Mouse (Mus musculus): Measurements from ENCODE around the gene Iqcf3. TPM values are rescaled to one million over a fixed set of nuclear protein-coding genes. Genes with fewer than 3 reads are reported as not detected.

Gene Iqcf3
- polyA plus RNA-seq, 1 experiment from 2014 or later, result not detected

DNA sequence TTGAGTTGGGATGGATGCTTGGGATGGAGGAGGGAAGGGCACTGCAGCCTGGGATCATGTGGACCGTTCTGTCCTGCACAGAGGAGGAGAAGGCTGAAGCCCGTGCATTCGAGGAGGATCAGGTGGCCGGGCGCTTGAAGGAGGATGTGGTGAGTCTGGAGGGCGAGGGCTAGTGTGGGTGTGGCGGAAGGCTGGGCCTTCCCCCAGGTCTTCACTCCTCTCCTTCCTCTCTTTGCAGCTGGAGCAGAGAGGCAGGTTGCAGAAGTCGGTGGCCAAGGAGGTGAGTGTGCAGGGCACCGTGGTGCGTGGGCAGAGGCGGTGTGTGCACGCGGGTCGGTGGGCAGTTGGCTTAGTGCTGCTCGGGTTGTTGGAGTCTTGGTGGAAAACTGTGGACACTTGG, 80.4 kb downstream of the Iqcf3 start:
- no peak for TF ChIP-seq CTCF (IDR thresholded peaks at IDR 0.05; ENCODE audit: low read depth)
- ATAC-seq, result no peak
- H3K27me3 ChIP-seq (replicated peaks; ENCODE audit: control insufficient read depth, insufficient read depth, low read length), result no peaks in the 10 kb centered on the region
- no peak overlapping the region for H3K9ac ChIP-seq (ENCODE audit: low read depth, low read length)
- no peak overlapping the region for H3K27ac ChIP-seq (ENCODE audit: low read depth, low read length)
- no peaks in the 10 kb centered on the region for H3K9me3 ChIP-seq (ENCODE audit: control insufficient read depth)
- H3K36me3 ChIP-seq (ENCODE audit: control insufficient read depth, insufficient read depth), result peaks cover 65% of the 10 kb centered on the region
- peaks cover 5% of the 10 kb centered on the region; the same call in 1 of the 2 replicates for H3K4me1 ChIP-seq (replicated peaks; ENCODE audit: control insufficient read depth, insufficient read depth, low read length)
- no peak overlapping the region for H3K4me2 ChIP-seq (replicated peaks; ENCODE audit: low read depth)
- H3K4me3 ChIP-seq (ENCODE audit: low read depth, low read length), result no peak overlapping the region
- 91% methylated on average over 15 of the region's 15 CpGs for WGBS

DNA sequence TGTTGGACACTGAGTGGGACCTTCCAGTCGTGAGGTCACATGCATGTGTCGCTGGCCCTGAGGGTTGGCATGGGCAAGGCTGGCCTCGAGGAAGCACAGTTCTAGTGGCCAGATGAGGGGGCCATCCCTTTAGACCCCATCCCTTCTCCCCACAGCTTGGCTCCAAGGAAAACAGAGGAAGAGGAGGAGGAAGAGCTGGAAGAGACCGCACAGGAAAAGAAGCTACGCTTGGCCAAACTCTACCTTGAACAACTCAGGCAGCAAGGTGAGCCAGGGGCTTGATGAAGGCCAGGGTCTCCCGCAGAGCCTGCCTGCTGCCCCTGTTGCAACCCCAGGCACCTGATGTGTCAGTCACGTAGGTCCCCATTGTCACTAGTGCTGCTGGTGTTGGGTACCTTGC, 80.9 kb downstream of the Iqcf3 start:
- 96% methylated on average over 7 of the region's 7 CpGs for WGBS
- Histone ChIP-seq H3K36me3 (ENCODE audit: control insufficient read depth, insufficient read depth) (peaks cover 59% of the 10 kb centered on the region), H3K4me1 (replicated peaks; ENCODE audit: control insufficient read depth, insufficient read depth, low read length) (peaks cover 8% of the 10 kb centered on the region; the same call in 1 of the 2 replicates), H3K4me2 (replicated peaks; ENCODE audit: low read depth) (no peak overlapping the region), H3K4me3 (ENCODE audit: low read depth, low read length) (no peak overlapping the region), H3K27me3 (replicated peaks; ENCODE audit: control insufficient read depth, insufficient read depth, low read length) (no peaks in the 10 kb centered on the region), H3K27ac (ENCODE audit: low read depth, low read length) (no peak overlapping the region), H3K9me3 (ENCODE audit: control insufficient read depth) (no peaks in the 10 kb centered on the region), H3K9ac (ENCODE audit: low read depth, low read length) (no peak overlapping the region)
- no peak for TF ChIP-seq CTCF (IDR thresholded peaks at IDR 0.05; ENCODE audit: low read depth)
- ATAC-seq, result no peak

DNA sequence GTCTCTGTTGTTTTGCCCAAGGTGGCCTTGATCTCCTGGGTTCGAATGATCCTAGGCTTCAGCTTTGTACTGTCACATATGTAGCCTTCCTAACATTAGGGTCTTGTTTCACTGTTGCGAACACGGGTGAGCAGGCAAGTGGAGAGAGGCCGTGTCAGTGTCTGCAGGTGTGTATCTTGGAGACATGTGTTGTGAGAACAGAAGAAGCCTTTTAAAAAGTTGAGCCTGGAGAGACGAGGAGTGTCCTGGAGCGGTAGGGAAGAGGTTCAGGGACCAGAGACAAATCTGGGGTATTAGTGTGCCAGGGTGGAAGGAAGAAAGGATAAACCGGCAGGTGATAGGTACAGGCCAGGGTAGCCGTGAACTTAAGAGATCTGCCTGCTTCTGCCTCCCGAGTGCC, 83.3 kb downstream of the Iqcf3 start:
- H3K27me3 ChIP-seq (replicated peaks; ENCODE audit: control insufficient read depth, insufficient read depth, low read length), result no peaks in the 10 kb centered on the region
- ATAC-seq, result no peak
- H3K9ac ChIP-seq (ENCODE audit: low read depth, low read length), result 0 out of 2 replicates have a peak overlapping the region, but pooled peaks have one; percentile 55
- peaks cover 35% of the 10 kb centered on the region for H3K36me3 ChIP-seq (ENCODE audit: control insufficient read depth, insufficient read depth)
- no peaks in the 10 kb centered on the region for H3K9me3 ChIP-seq (ENCODE audit: control insufficient read depth)
- H3K4me2 ChIP-seq (replicated peaks; ENCODE audit: low read depth), result peak overlapping the region; percentile 85
- 70% methylated on average over 9 of the region's 9 CpGs for WGBS
- H3K4me1 ChIP-seq (replicated peaks; ENCODE audit: control insufficient read depth, insufficient read depth, low read length), result peaks cover 8% of the 10 kb centered on the region
- peak overlapping the region; percentile 58 for H3K4me3 ChIP-seq (ENCODE audit: low read depth, low read length)
- no peak for TF ChIP-seq CTCF (IDR thresholded peaks at IDR 0.05; ENCODE audit: low read depth)
- no peak overlapping the region for H3K27ac ChIP-seq (ENCODE audit: low read depth, low read length)

DNA sequence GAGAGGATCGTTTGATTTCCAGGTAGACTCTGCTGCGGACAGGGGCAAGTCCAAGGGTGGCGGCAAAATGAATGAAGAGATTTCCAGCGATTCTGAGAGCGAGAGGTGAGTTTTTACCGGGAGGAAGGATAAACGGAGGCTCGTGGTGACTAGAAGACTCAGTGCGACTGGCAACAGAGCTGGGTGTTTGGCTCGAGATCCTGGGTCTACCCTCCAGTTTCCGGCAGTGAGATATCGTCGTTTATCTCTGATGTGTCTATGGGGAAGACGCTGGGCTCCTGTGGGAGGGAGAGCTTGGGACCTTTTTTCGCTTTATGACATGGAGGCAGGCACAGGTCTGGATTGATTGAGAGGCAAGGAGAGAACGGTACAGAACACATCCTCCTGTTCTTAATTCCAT, 83.8 kb downstream of the Iqcf3 start:
- under 1% methylated on average over 16 of the region's 16 CpGs for WGBS
- peaks cover 8% of the 10 kb centered on the region for H3K4me1 ChIP-seq (replicated peaks; ENCODE audit: control insufficient read depth, insufficient read depth, low read length)
- no peaks in the 10 kb centered on the region for H3K27me3 ChIP-seq (replicated peaks; ENCODE audit: control insufficient read depth, insufficient read depth, low read length)
- no peak for ATAC-seq
- H3K4me3 ChIP-seq (ENCODE audit: low read depth, low read length), result peak overlapping the region; percentile 58
- peak overlapping the region; percentile 55 for H3K9ac ChIP-seq (ENCODE audit: low read depth, low read length)
- no peak overlapping the region for H3K27ac ChIP-seq (ENCODE audit: low read depth, low read length)
- TF ChIP-seq CTCF (IDR thresholded peaks at IDR 0.05; ENCODE audit: low read depth), result no peak
- H3K9me3 ChIP-seq (ENCODE audit: control insufficient read depth), result no peaks in the 10 kb centered on the region
- H3K36me3 ChIP-seq (ENCODE audit: control insufficient read depth, insufficient read depth), result peaks cover 31% of the 10 kb centered on the region
- H3K4me2 ChIP-seq (replicated peaks; ENCODE audit: low read depth), result peak overlapping the region; percentile 85

DNA sequence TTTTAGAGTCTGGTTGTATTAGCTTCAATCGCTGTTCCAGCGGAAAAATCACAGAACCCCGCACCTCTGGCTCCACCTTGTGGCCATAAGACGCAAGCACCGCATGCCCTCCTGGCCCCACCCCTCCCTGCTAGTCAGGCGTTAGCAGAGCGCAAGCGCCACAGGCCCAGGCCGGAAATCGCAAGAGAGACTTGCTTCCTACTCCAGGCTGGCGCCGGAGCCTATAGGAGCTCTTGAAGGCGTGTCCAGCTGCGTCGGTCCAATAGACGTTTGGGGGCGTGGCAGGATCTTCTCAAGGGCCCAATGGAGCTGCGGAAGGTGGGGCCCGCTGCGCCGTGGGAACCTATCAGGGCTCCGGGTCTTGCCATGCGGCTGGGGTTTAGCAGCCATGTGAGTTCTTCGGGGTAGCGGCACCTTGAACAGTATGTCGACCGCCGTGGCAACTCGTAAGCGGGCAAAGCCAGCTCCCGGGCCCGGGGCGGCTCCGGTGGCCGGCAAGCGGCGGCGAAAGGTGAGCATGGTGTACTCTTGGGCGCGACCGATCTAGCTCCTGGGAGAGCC, 84.4 kb downstream of the Iqcf3 start, which contains the start of gene Parp3:
Parp3 (minus strand) TSS at position 26 of the 561 bp plus-strand sequence.
- peaks cover 28% of the 10 kb centered on the region for H3K36me3 ChIP-seq (ENCODE audit: control insufficient read depth, insufficient read depth)
- peak within 1 kb of the TSS; percentile 46; the same call in 1 of the 2 replicates for H3K27ac ChIP-seq (ENCODE audit: low read depth, low read length)
- no peaks in the 10 kb centered on the region for H3K9me3 ChIP-seq (ENCODE audit: control insufficient read depth)
- H3K4me2 ChIP-seq (replicated peaks; ENCODE audit: low read depth), result peak within 1 kb of the TSS; percentile 85
- under 1% methylated on average over 41 of the region's 41 CpGs for WGBS
- peak; percentile 99 for ATAC-seq
- peak within 1 kb of the TSS; percentile 58 for H3K4me3 ChIP-seq (ENCODE audit: low read depth, low read length)
- H3K4me1 ChIP-seq (replicated peaks; ENCODE audit: control insufficient read depth, insufficient read depth, low read length), result peaks cover 8% of the 10 kb centered on the region
- H3K27me3 ChIP-seq (replicated peaks; ENCODE audit: control insufficient read depth, insufficient read depth, low read length), result no peaks in the 10 kb centered on the region
- peak within 1 kb of the TSS; percentile 55 for H3K9ac ChIP-seq (ENCODE audit: low read depth, low read length)
- TF ChIP-seq CTCF (IDR thresholded peaks at IDR 0.05; ENCODE audit: low read depth), result peak; percentile 97

DNA sequence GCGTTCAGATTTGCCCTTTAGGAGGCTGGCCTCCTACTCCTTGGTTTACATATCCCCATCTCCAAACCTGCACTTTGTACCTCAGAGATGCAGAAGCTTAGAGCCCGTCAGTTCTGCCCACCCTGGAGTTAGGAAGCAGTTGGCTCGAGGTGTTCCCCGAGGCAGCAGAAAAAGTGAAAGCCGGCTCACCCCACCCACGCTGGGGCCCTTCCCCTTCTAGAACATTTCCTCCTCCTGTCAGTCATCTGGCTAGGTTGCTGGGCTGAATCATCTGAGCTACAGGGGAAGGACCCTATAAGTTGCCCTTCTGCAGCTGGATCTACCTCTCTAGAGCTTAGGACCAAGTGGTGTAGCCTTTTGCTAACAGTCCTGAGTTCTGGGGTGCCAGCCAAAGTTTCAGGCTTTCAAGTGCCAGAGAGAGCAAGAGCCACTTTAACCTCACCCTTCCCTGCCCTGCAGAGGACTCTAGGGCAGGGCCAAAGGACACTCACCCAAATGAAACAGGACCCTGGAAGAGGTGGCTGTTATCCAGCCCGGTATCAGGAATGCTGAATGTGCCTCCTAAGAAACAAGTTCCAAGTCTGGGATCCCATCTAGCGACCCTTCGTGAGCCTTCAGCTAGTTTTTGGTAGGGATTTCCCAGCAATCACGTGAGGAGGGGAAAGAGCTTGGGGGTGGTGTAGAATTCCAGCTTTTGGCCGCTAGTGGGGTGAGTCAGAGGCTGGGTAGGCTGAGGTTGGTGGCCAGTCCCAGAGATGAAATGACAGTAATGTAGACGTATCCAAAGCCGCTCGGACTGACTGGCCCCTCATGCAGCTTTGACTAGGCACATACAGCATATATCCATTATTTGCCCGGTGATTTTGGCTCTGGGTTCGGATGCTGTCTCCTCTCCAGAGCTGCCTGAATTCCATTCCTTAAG, 85.2 kb downstream of the Iqcf3 start:
- Histone ChIP-seq H3K4me3 (ENCODE audit: low read depth, low read length) (peak overlapping the region; percentile 26), H3K4me2 (replicated peaks; ENCODE audit: low read depth) (peak overlapping the region; percentile 53), H3K9me3 (ENCODE audit: control insufficient read depth) (no peaks in the 10 kb centered on the region), H3K4me1 (replicated peaks; ENCODE audit: control insufficient read depth, insufficient read depth, low read length) (peaks cover 8% of the 10 kb centered on the region), H3K9ac (ENCODE audit: low read depth, low read length) (peak overlapping the region; percentile 37; the same call in 1 of the 2 replicates), H3K36me3 (ENCODE audit: control insufficient read depth, insufficient read depth) (peaks cover 23% of the 10 kb centered on the region), H3K27me3 (replicated peaks; ENCODE audit: control insufficient read depth, insufficient read depth, low read length) (no peaks in the 10 kb centered on the region), H3K27ac (ENCODE audit: low read depth, low read length) (peak overlapping the region; percentile 46; the same call in 1 of the 2 replicates)
- ATAC-seq, result peak; percentile 28
- WGBS, result 16% methylated on average over 16 of the region's 16 CpGs
- TF ChIP-seq CTCF (IDR thresholded peaks at IDR 0.05; ENCODE audit: low read depth), result no peak
